Mouse (Mus musculus) midbrain, embryonic 11.5 days (tissue): Measurements from ENCODE around the gene Tat. TPM values are rescaled to one million over a fixed set of nuclear protein-coding genes. Genes with fewer than 3 reads are reported as not detected.
"Not testable (repeated sequence)": the region's sequence is repeated elsewhere in the genome, so short reads cannot be mapped to it uniquely, and the experiment has no call there.

Experiments
- ATAC-seq: fragments of 200-750 bp; cut with Nextera tagmentation; 2 replicates; pipeline ENCODE4 v1.8.0; 2017; ENCODE audit warnings: moderate TSS enrichment, moderate library complexity; ENCODE audit not compliant: low FRiP score
- DNase-seq: peaks from one replicate; pipeline ENCODE4 v3.0.0; 2015; ENCODE audit warnings: low spot score; ENCODE audit errors: missing footprints
- H3K27ac ChIP-seq: fragments of 300-500 bp; sonication (generic); 2 replicates; pipeline ENCODE4 v1.5.1; 2014; ENCODE audit warnings: low read depth, low read length
- H3K27me3 ChIP-seq: fragments of 300-500 bp; sonication (generic); 2 replicates; pipeline ENCODE4 v1.6.1; 2014; ENCODE audit warnings: mild to moderate bottlenecking, low read length, moderate library complexity, mixed read lengths; ENCODE audit not compliant: control insufficient read depth, insufficient read depth
- H3K36me3 ChIP-seq: fragments of 300-500 bp; sonication (generic); 2 replicates; pipeline ENCODE4 v1.6.1; 2014; ENCODE audit warnings: mild to moderate bottlenecking, low read length, moderate library complexity, mixed read lengths; ENCODE audit not compliant: control insufficient read depth, insufficient read depth
- H3K4me1 ChIP-seq: fragments of 300-500 bp; sonication (generic); 2 replicates; pipeline ENCODE4 v1.6.1; 2014; ENCODE audit warnings: low read length; ENCODE audit not compliant: control insufficient read depth, insufficient read depth
- H3K4me2 ChIP-seq: fragments of 300-500 bp; sonication (generic); 2 replicates; pipeline ENCODE4 v1.6.1; 2014; ENCODE audit warnings: mild to moderate bottlenecking, moderate library complexity
- H3K4me3 ChIP-seq: fragments of 300-500 bp; sonication (generic); 2 replicates; pipeline ENCODE4 v1.5.1; 2014; ENCODE audit warnings: low read depth, low read length
- H3K9ac ChIP-seq: fragments of 300-500 bp; sonication (generic); 2 replicates; pipeline ENCODE4 v1.6.1; 2014; ENCODE audit warnings: low read length
- H3K9me3 ChIP-seq: fragments of 300-500 bp; sonication (generic); 2 replicates; pipeline ENCODE4 v1.6.1; 2016; ENCODE audit warnings: low read length; ENCODE audit not compliant: control insufficient read depth
- WGBS: fragments of 180-500 bp; shearing (Covaris S2); extraction: QIAGEN DNeasy Blood & Tissue Kit; methylation state at CpG from one replicate; pipeline ENCODE4 v1.1.7; 2014; 5-methylcytosine and 5-hydroxymethylcytosine counted together
- polyA plus RNA-seq: library from polyadenylated mRNA; unstranded; fragments of >200 nt; fragmentation: Nextera tagmentation; extraction: Ambion mirVana; gene quantifications from 2 replicates; pipeline ENCODE4 v1.2.1, GENCODE M21; 2014

The Tat gene
- polyA plus RNA-seq, 1 experiment from 2014 or later: not detected

- H3K27ac ChIP-seq: no peak overlapping the region
- H3K27me3 ChIP-seq: no peaks in the 10 kb centered on the region
- H3K4me1 ChIP-seq: no peaks in the 10 kb centered on the region
- H3K9ac ChIP-seq: no peak overlapping the region
- H3K36me3 ChIP-seq: no peaks in the 10 kb centered on the region
- DNase-seq: peak; percentile 93
- no peaks in the 10 kb centered on the region for H3K9me3 ChIP-seq
- no peak overlapping the region for H3K4me2 ChIP-seq
- ATAC-seq: no peak
- no peak overlapping the region for H3K4me3 ChIP-seq
- 34% methylated on average over 5 of the region's 5 CpGs for WGBS
Measured at GRCm38 (mm10) chr8:110010868-110011267, 20.6 kb downstream of the Tat start.

GRCm38 (mm10) chr8:110022081-110022480, 31.8 kb downstream of the Tat start:
- Histone ChIP-seq H3K27ac (no peak overlapping the region), H3K9ac (no peak overlapping the region), H3K4me3 (no peak overlapping the region), H3K4me2 (no peak overlapping the region), H3K36me3 (no peaks in the 10 kb centered on the region), H3K4me1 (no peaks in the 10 kb centered on the region), H3K9me3 (no peaks in the 10 kb centered on the region), H3K27me3 (no peaks in the 10 kb centered on the region)
- ATAC-seq: no peak
- DNase-seq: no peak
- 66% methylated on average over 6 of the region's 6 CpGs for WGBS

GRCm38 (mm10) chr8:110022768-110023344, 32.6 kb downstream of the Tat start:
- H3K4me3 ChIP-seq: no peak overlapping the region
- H3K9me3 ChIP-seq: no peaks in the 10 kb centered on the region
- no peak for DNase-seq
- H3K27me3 ChIP-seq: no peaks in the 10 kb centered on the region
- no peak overlapping the region for H3K9ac ChIP-seq
- ATAC-seq: no peak
- no peaks in the 10 kb centered on the region for H3K36me3 ChIP-seq
- H3K4me1 ChIP-seq: no peaks in the 10 kb centered on the region
- H3K27ac ChIP-seq: no peak overlapping the region
- H3K4me2 ChIP-seq: no peak overlapping the region
- whole genome bisulfite sequencing: 89% methylated on average over 10 of the region's 10 CpGs

GRCm38 (mm10) chr8:110033771-110034170, 43.5 kb downstream of the Tat start:
- not testable (repeated sequence) for H3K27me3 ChIP-seq, DNase-seq, H3K27ac ChIP-seq, H3K36me3 ChIP-seq, ATAC-seq, H3K9ac ChIP-seq, H3K4me3 ChIP-seq, H3K9me3 ChIP-seq, H3K4me1 ChIP-seq, H3K4me2 ChIP-seq
- WGBS: 37% methylated on average over 8 of the region's 8 CpGs

- Histone ChIP-seq H3K36me3 (no peaks in the 10 kb centered on the region), H3K9me3 (no peaks in the 10 kb centered on the region), H3K4me1 (no peaks in the 10 kb centered on the region; the same call in 1 of the 2 replicates), H3K27me3 (no peaks in the 10 kb centered on the region), H3K4me3 (no peak overlapping the region), H3K27ac (no peak overlapping the region), H3K9ac (no peak overlapping the region), H3K4me2 (no peak overlapping the region)
- WGBS: 55% methylated on average over 4 of the region's 4 CpGs
- DNase-seq: no peak
- ATAC-seq: no peak
Measured at GRCm38 (mm10) chr8:110034331-110034730, 44.1 kb downstream of the Tat start.

DNA sequence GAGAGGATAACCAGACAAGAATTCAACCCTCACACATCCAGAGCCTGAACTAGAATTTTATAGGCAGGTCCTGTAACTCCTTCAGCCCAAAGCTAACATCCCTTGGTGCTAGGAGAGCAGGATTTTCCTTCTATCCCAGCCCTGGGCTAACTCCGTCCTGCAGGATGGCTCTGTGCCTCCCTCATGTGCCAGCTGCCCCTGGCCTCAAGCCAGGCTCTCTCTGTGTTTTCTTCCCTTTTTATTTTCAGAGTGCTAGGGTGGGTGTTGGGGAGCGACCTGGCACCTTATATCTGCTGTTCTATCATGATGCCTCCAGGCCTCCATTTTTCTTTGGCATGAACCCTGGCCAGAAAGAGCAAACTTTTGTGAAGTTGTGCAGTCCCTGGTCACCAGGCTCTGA, 45.9 kb downstream of the Tat start:
- H3K27ac ChIP-seq: no peak overlapping the region
- no peaks in the 10 kb centered on the region for H3K27me3 ChIP-seq
- ATAC-seq: no peak
- no peaks in the 10 kb centered on the region for H3K36me3 ChIP-seq
- 84% methylated on average over 2 of the region's 2 CpGs for WGBS
- H3K4me1 ChIP-seq: no peaks in the 10 kb centered on the region; the same call in 1 of the 2 replicates
- H3K4me3 ChIP-seq: no peak overlapping the region
- H3K9ac ChIP-seq: no peak overlapping the region
- H3K4me2 ChIP-seq: no peak overlapping the region
- DNase-seq: no peak
- H3K9me3 ChIP-seq: no peaks in the 10 kb centered on the region

GRCm38 (mm10) chr8:110039216-110039615, 49.0 kb downstream of the Tat start:
- no peak for ATAC-seq
- no peaks in the 10 kb centered on the region for H3K36me3 ChIP-seq
- WGBS: 45% methylated on average over 7 of the region's 7 CpGs

GRCm38 (mm10) chr8:110039659-110040058, 49.4 kb downstream of the Tat start, which contains the start of gene Chst4:
Gene Chst4 (minus strand): TSS chr8:110039740.
- Histone ChIP-seq H3K36me3 (no peaks in the 10 kb centered on the region), H3K9ac (no peak within 1 kb of the TSS), H3K4me1 (no peaks in the 10 kb centered on the region), H3K27me3 (no peaks in the 10 kb centered on the region), H3K4me3 (no peak within 1 kb of the TSS), H3K4me2 (no peak within 1 kb of the TSS), H3K27ac (no peak within 1 kb of the TSS), H3K9me3 (no peaks in the 10 kb centered on the region)
- ATAC-seq (no peak), DNase-seq (no peak)
- 84% methylated on average over 5 of the region's 5 CpGs for WGBS

More at GRCm38 (mm10) chr8:110039216-110039615, 49.0 kb downstream of the Tat start:
- no peaks in the 10 kb centered on the region; the same call in 1 of the 2 replicates for H3K4me1 ChIP-seq
- DNase-seq: no peak
- no peaks in the 10 kb centered on the region for H3K9me3 ChIP-seq
- H3K4me2 ChIP-seq: no peak overlapping the region
- no peak overlapping the region for H3K27ac ChIP-seq
- no peak overlapping the region for H3K4me3 ChIP-seq
- H3K27me3 ChIP-seq: no peaks in the 10 kb centered on the region
- H3K9ac ChIP-seq: no peak overlapping the region

DNA sequence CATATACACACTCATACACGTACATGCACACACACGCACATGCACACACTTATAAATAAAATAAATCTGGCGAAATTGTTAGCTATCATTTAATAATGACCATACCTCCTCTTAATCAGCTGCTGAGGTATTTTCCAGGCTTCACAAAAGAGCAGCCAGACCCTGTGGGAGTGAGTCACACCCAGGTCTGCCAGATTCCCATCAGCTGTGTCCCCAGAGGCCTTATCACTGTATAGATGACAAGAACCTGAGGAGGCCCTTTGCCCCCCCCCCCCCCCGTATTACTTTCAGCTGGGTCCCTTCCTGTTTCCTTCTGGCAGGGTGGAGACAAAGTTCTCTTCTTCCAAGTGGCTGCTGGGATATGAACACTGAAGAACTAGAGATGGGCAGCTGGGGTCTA, 50.3 kb downstream of the Tat start:
- WGBS: 71% methylated on average over 4 of the region's 4 CpGs
- ATAC-seq: no peak

More for the DNA sequence above, 50.3 kb downstream of the Tat start:
- no peaks in the 10 kb centered on the region for H3K36me3 ChIP-seq
- H3K27me3 ChIP-seq: no peaks in the 10 kb centered on the region
- H3K4me1 ChIP-seq: no peaks in the 10 kb centered on the region
- no peak overlapping the region for H3K9ac ChIP-seq
- H3K4me2 ChIP-seq: no peak overlapping the region
- H3K4me3 ChIP-seq: no peak overlapping the region
- no peak overlapping the region for H3K27ac ChIP-seq
- H3K9me3 ChIP-seq: no peaks in the 10 kb centered on the region
- DNase-seq: no peak
